Mouse (Mus musculus) lung, adult 2 months (tissue): ENCODE measurements at regions not wholly inside any gene's neighbourhood (a gene's known extent, or its start where the extent isn't known, plus 50 kb on each side); places are given as distances from the start of the nearest gene placed in this dataset.

ENCODE experiments used
- CTCF ChIP-seq: fragments of 200-500 bp; IDR thresholded peaks from 2 replicates; pipeline ENCODE4 v1.5.1; 2011; ENCODE audit warnings: mild to moderate bottlenecking, low read length, control low read depth; ENCODE audit not compliant: insufficient read depth
- POLR2A ChIP-seq: fragments of 200-500 bp; IDR thresholded peaks from 2 replicates; pipeline ENCODE4 v1.6.1; 2011; ENCODE audit warnings: low read depth, mild to moderate bottlenecking, control low read depth, low read length, borderline replicate concordance; ENCODE audit errors: extremely low read depth

DNA sequence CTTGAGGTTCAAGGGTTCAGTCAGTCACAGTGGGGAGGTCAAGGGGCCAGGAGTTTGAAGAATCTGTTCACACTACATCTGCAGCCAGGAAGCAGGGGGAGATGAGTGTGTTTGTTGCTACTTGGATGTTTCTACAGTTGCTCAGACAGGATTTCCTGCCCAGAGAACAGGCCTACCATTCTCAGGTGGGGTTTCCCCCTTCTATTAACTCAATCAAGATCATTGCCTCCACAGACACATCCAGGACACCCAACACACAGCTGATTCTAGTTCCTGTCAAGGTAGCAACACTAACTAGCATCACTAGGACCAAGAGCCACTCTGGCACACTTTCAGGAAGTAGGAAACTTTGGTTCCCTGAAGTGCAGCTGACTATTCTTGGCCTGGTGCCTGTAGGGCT, 127.9 kb upstream of the Smim23 start:
- TF ChIP-seq POLR2A (no peak), CTCF (no peak)
